Mouse (Mus musculus): ENCODE results near the gene Cdh13. TPM values are rescaled to one million over a fixed set of nuclear protein-coding genes. Genes with fewer than 3 reads are reported as not detected.

Gene Cdh13
- polyA plus RNA-seq, 1 experiment from 2014 or later, result 50.0 TPM

DNA sequence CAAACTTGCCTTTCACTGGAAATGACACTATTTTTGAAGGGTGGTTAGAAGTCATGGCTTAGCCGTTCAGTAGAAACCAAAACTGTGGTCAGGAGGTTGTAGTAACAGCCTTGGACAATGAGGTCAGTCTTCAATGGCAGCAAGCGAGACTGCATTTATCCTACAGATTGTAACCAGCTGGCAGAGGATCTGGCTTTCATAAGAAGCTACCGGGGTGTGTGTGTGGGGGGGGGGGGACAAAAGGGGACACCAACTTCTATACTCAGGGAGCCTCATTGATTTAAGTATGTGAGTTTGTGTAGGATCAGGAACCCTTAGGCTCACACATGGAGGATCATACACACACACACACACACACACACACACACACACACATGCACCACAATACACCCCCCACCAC lies 25.6 kb downstream of the Cdh13 start:
- Histone ChIP-seq H3K4me1 (0 out of 2 replicates have a peak, but pooled peaks cover 3% of the 10 kb centered on the region), H3K9ac (no peak overlapping the region), H3K9me3 (no peaks in the 10 kb centered on the region), H3K27ac (replicated peaks) (no peak overlapping the region), H3K4me2 (no peak overlapping the region), H3K27me3 (replicated peaks) (peaks cover 12% of the 10 kb centered on the region), H3K36me3 (no peaks in the 10 kb centered on the region), H3K4me3 (no peak overlapping the region)
- no peak for ATAC-seq (ENCODE audit: extremely low read depth, insufficient number of reproducible peaks, low FRiP score, low TSS enrichment)
- WGBS, result 68% methylated on average over 3 of the region's 3 CpGs

DNA sequence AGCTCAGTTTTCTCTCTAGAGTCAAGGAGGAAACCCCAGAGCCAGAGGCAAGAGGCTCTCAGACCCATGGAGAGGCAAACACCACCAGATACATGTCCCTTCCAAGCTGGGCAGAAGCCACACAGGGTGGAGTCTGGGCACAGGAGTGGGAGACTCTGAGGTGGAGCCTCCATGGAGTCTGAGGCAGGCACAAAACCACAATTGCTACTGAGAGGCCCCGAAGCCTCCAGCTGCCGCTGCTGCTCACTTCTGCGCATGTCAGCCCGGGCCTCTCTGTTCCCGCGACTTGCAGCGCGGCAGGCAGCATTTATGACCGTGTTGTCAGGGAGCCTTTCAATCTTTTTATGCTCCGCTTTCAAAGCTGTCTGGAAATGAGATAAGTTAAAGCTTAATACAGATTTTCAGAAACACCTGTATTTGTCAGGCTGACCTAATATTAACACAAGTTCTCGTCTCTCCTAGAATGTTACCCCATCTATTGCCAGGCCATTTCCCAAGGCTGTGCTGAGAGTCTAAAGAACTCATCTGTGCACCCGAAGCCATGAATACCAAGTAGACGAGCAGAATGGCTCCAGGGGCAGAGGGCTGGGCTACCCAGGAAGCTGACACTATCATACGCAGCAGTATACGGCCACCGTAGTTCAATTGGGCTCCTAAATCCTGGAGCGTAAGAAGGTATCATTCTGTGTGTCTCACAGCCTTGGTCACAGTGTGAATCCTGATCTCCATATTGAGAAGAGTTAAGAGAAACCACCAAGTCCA lies 30.1 kb downstream of the Cdh13 start:
- no peaks in the 10 kb centered on the region for H3K36me3 ChIP-seq
- no peak overlapping the region for H3K9ac ChIP-seq
- WGBS, result 81% methylated on average over 17 of the region's 17 CpGs
- peaks cover 26% of the 10 kb centered on the region for H3K27me3 ChIP-seq (replicated peaks)
- H3K4me2 ChIP-seq, result no peak overlapping the region
- H3K9me3 ChIP-seq, result no peaks in the 10 kb centered on the region
- peaks cover 13% of the 10 kb centered on the region for H3K4me1 ChIP-seq
- no peak overlapping the region for H3K27ac ChIP-seq (replicated peaks)
- ATAC-seq (ENCODE audit: extremely low read depth, insufficient number of reproducible peaks, low FRiP score, low TSS enrichment), result no peak
- H3K4me3 ChIP-seq, result no peak overlapping the region

DNA sequence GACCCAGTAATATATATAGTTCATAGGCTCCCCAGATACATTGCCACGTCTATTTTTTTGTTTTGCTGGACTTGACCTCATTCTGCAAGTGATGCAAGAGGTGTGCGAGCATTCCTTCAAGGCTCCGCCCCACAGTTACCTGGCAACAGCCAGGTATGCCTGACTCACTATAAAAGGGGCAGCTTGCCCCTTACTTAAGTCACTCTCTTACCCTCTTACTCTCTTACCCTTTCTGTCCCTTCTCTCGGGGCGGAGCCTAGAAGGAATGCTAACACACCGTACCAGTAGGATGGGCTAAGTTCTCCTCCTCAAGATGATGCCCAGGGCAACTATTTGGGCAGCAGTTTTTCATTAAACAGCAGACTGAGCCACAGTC lies 30.6 kb downstream of the Cdh13 start:
- ATAC-seq (ENCODE audit: extremely low read depth, insufficient number of reproducible peaks, low FRiP score, low TSS enrichment), result no peak

DNA sequence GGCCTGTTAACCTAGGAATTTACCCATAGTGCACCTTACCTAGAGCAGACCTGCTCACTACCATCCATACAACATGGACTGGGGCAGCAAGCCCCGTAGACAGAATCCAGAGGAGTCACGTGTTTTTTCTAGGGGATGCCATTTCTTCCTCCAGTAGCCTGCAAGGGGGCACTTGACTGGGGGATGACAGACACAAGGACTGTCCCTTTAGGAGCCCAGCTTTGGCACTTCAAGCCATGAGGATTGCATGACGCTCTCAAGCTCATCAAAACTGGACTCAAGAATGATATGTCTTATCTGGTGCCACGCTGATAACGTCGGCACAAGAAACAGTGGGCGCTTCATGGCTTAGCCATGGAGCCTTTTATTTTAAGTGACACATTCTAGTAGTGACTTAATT lies 31.4 kb downstream of the Cdh13 start:
- H3K36me3 ChIP-seq, result no peaks in the 10 kb centered on the region
- no peak overlapping the region for H3K4me2 ChIP-seq
- peaks cover 28% of the 10 kb centered on the region for H3K27me3 ChIP-seq (replicated peaks)
- H3K9ac ChIP-seq, result no peak overlapping the region
- no peak for ATAC-seq (ENCODE audit: extremely low read depth, insufficient number of reproducible peaks, low FRiP score, low TSS enrichment)
- 44% methylated on average over 7 of the region's 7 CpGs for WGBS
- H3K4me1 ChIP-seq, result peaks cover 13% of the 10 kb centered on the region
- no peaks in the 10 kb centered on the region for H3K9me3 ChIP-seq
- H3K27ac ChIP-seq (replicated peaks), result no peak overlapping the region
- H3K4me3 ChIP-seq, result no peak overlapping the region

More for the DNA sequence above, 30.6 kb downstream of the Cdh13 start:
- no peak overlapping the region for H3K9ac ChIP-seq
- H3K4me1 ChIP-seq, result peaks cover 13% of the 10 kb centered on the region
- H3K4me2 ChIP-seq, result no peak overlapping the region
- H3K27me3 ChIP-seq (replicated peaks), result peaks cover 28% of the 10 kb centered on the region
- no peak overlapping the region for H3K4me3 ChIP-seq
- no peak overlapping the region for H3K27ac ChIP-seq (replicated peaks)
- 80% methylated on average over 6 of the region's 6 CpGs for WGBS
- H3K9me3 ChIP-seq, result no peaks in the 10 kb centered on the region
- H3K36me3 ChIP-seq, result no peaks in the 10 kb centered on the region

DNA sequence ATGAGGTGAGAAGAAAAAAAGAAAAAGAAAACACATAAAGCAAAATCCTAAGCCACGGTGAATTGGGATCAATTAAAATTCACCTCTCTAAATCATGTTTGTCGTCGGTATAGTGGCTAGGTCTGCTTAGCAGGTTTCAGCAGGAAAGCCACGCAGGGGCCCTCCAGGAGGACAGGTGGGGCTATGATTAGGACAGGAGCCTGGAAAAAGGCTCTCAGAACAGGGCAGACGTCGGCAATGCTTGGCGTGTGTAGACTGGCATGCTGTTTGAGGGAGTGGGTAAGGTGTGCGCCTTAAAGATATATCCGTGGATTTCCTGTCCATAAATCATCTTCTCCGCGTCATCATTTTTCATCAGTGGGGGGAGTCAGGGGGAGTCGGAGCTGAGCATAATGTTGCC lies 32.9 kb downstream of the Cdh13 start:
- Histone ChIP-seq H3K9me3 (no peaks in the 10 kb centered on the region), H3K4me1 (peaks cover 13% of the 10 kb centered on the region), H3K9ac (no peak overlapping the region), H3K27me3 (replicated peaks) (peaks cover 28% of the 10 kb centered on the region), H3K27ac (replicated peaks) (no peak overlapping the region), H3K4me3 (no peak overlapping the region), H3K36me3 (no peaks in the 10 kb centered on the region), H3K4me2 (no peak overlapping the region)
- ATAC-seq (ENCODE audit: extremely low read depth, insufficient number of reproducible peaks, low FRiP score, low TSS enrichment), result no peak
- 81% methylated on average over 12 of the region's 12 CpGs for WGBS

DNA sequence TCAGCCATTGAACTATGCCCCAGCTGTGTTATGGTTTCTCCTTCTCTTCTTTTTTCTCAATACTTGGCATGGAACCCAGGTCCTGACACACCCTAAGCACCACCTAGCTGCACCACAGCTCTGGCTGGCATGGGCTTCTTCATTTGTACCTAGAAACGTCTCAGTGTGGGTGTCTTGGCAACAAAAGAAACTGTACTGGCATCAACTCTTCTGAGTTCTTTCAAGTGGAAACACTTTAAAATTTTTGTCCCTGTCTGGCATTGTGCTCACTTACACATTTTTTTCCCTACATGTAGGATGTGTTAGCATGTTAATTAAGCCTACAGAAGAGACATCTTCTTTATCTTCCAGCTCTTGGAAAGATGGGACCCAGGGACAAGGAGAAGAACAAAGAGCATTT lies 37.0 kb downstream of the Cdh13 start:
- Histone ChIP-seq H3K9ac (no peak overlapping the region), H3K9me3 (no peaks in the 10 kb centered on the region), H3K27me3 (replicated peaks) (peaks cover 16% of the 10 kb centered on the region), H3K27ac (replicated peaks) (no peak overlapping the region), H3K36me3 (peaks cover 3% of the 10 kb centered on the region; the same call in 1 of the 2 replicates), H3K4me1 (no peaks in the 10 kb centered on the region), H3K4me2 (no peak overlapping the region), H3K4me3 (no peak overlapping the region)
- ATAC-seq (ENCODE audit: extremely low read depth, insufficient number of reproducible peaks, low FRiP score, low TSS enrichment), result no peak
- WGBS, result 69% methylated on average over 1 of the region's 1 CpGs

DNA sequence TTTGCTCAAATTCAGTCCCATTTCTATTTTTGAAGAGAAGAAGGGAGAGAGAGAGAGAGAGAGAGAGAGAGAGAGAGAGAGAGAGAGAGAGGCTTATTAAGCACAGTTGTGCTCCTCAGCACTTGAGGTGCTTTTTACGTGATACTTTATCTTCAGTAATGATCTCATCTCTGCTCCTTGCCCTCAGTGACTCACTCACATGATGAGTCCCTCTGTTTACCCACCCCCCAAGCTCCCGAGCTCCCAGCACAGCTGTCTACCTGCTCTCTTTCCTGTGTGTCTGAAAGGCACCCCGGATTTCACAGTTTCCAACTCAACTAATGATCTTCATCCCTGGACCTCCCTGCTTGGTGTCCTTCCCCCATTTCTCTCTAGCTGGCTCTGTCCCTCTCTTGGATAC lies 39.9 kb downstream of the Cdh13 start:
- no peak for ATAC-seq (ENCODE audit: extremely low read depth, insufficient number of reproducible peaks, low FRiP score, low TSS enrichment)
- Histone ChIP-seq H3K36me3 (peaks cover 3% of the 10 kb centered on the region; the same call in 1 of the 2 replicates), H3K4me1 (no peaks in the 10 kb centered on the region), H3K27ac (replicated peaks) (no peak overlapping the region), H3K27me3 (replicated peaks) (0 out of 2 replicates have a peak, but pooled peaks cover 4% of the 10 kb centered on the region), H3K4me2 (no peak overlapping the region), H3K9ac (no peak overlapping the region), H3K9me3 (no peaks in the 10 kb centered on the region), H3K4me3 (no peak overlapping the region)
- 56% methylated on average over 3 of the region's 3 CpGs for WGBS

DNA sequence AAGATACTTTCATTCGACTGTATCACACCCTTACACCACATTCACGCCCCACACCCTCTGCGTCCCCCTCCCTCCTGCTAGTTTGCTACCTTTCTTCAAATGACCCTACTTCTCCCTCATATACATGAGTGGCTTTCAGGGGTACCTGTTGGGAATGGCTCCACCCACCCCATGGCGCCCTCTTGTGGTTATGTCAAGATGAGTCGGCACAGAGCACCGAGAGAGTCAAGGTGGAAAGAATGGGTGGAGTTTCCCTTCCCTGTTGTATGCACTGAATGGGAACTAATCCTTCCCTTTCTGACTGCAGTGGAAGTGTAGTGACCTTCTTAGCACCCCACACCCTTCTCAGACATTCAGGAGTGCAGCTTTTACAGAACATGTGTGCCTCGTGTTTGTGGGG lies 51.4 kb downstream of the Cdh13 start:
- Histone ChIP-seq H3K4me1 (peaks cover 7% of the 10 kb centered on the region), H3K27me3 (replicated peaks) (no peaks in the 10 kb centered on the region), H3K27ac (replicated peaks) (no peak overlapping the region), H3K36me3 (no peaks in the 10 kb centered on the region), H3K4me2 (no peak overlapping the region), H3K9me3 (no peaks in the 10 kb centered on the region), H3K4me3 (no peak overlapping the region), H3K9ac (no peak overlapping the region)
- ATAC-seq (ENCODE audit: extremely low read depth, insufficient number of reproducible peaks, low FRiP score, low TSS enrichment), result no peak
- WGBS, result 72% methylated on average over 7 of the region's 7 CpGs

DNA sequence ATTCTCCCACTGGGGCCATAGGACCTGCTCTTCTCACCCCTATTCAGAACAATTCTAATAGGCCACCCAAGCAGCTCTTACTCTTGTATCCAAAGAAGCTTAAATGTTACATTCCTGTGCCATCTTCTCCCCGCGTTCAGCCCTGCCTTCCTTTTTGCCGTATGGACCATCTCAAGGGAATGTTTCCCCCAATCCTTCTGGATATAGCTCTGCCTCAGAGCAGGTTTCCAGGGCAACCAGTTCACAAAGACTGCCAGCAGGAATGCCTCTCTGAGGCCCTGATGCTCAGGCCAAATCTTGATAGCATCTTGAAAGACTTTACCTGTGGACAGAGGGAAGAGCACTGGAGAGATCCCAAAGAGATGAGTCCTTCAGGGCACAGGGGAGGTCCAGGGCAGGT lies 56.2 kb downstream of the Cdh13 start:
- H3K4me3 ChIP-seq, result no peak overlapping the region
- H3K4me2 ChIP-seq, result no peak overlapping the region
- no peak overlapping the region for H3K9ac ChIP-seq
- peaks cover 20% of the 10 kb centered on the region for H3K4me1 ChIP-seq
- no peak for ATAC-seq (ENCODE audit: extremely low read depth, insufficient number of reproducible peaks, low FRiP score, low TSS enrichment)
- H3K27ac ChIP-seq (replicated peaks), result no peak overlapping the region
- 86% methylated on average over 3 of the region's 3 CpGs for WGBS
- no peaks in the 10 kb centered on the region for H3K36me3 ChIP-seq
- no peaks in the 10 kb centered on the region for H3K9me3 ChIP-seq
- no peaks in the 10 kb centered on the region for H3K27me3 ChIP-seq (replicated peaks)

DNA sequence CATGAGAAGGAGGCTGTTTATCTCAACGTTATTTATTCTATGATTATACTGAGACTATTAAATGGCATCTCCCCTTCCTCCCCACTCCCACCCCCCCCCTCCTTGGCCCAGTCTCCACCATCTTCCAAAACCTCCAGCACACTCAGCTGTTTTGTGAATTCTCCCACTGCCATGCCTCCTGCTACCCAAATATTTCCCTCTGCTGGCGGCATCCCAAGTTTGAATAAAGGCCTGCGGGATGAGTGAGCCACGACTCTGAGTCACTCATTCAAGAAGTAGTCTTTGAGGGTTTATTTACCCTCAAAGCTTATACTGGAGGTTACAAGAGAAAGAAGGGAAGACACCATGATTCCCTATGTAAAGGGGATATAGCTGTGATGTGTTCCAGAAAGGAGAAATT lies 59.7 kb downstream of the Cdh13 start:
- Histone ChIP-seq H3K27me3 (replicated peaks) (no peaks in the 10 kb centered on the region), H3K4me2 (no peak overlapping the region), H3K9me3 (no peaks in the 10 kb centered on the region), H3K9ac (no peak overlapping the region), H3K27ac (replicated peaks) (no peak overlapping the region), H3K4me3 (no peak overlapping the region), H3K4me1 (peaks cover 28% of the 10 kb centered on the region), H3K36me3 (no peaks in the 10 kb centered on the region)
- no peak for ATAC-seq (ENCODE audit: extremely low read depth, insufficient number of reproducible peaks, low FRiP score, low TSS enrichment)
- WGBS, result 58% methylated on average over 4 of the region's 4 CpGs

DNA sequence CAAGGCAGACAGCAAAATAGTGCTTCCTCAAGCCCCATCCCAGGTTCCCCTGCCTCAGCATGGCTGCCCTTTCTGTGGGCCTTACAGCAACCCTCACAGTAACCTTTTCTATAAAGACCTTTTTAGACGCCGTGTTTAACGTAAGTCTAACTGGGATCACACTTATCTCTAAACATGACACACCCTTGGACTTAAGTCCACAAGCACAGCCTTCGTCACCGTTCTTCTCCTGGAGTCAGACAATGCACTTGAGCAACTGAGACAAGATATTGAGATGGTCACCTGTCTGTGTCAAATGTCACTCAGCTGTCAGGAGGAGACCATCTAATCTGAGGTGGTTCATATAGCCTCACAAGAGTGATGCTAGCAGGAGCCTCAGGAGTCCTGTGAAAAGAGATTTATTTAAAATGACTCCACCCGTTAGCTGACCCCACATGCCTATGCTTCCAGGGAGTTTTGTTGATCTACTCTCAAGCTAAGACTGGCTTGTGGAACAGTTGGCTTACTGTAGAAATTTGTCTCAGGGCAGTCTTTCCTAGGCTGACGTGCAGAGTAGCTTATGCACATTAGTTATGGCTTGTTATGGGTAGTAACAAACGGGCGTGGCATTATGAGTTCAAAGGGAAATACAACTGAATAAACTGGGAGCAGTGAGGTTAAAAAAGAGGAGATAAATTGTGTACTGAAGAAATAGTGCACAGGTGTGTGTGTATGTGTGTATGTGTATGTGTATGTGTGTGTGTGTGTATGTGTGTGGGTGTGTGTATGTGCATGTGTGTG lies 65.4 kb downstream of the Cdh13 start:
- Histone ChIP-seq H3K36me3 (no peaks in the 10 kb centered on the region), H3K4me1 (peaks cover 13% of the 10 kb centered on the region), H3K9me3 (no peaks in the 10 kb centered on the region; the same call in 1 of the 2 replicates), H3K4me3 (no peak overlapping the region), H3K9ac (no peak overlapping the region), H3K27ac (replicated peaks) (no peak overlapping the region), H3K27me3 (replicated peaks) (no peaks in the 10 kb centered on the region), H3K4me2 (no peak overlapping the region)
- 67% methylated on average over 9 of the region's 9 CpGs for WGBS
- no peak for ATAC-seq (ENCODE audit: extremely low read depth, insufficient number of reproducible peaks, low FRiP score, low TSS enrichment)
